Mouse (Mus musculus) ES-E14 (cell line): ENCODE results near the gene Qars.

Experiments used
- CHD2 ChIP-seq: IDR thresholded peaks from 2 replicates; pipeline ENCODE4 v1.6.1; 2014; ENCODE audit warnings: mild to moderate bottlenecking, low read depth, low read length, inconsistent platforms
- ZNF384 ChIP-seq: IDR thresholded peaks from 2 replicates; pipeline ENCODE4 v1.6.1; 2012; ENCODE audit warnings: low read depth, low read length, inconsistent platforms

- TF ChIP-seq ZNF384 (no peak), CHD2 (no peak)
Measured at GRCm38 (mm10) chr9:108479241-108479640, 28.3 kb upstream of the Qars start.
